Mouse (Mus musculus) CD4-positive, CD25-positive, alpha-beta regulatory T cell, adult 2 months (primary cell): ENCODE measurements around the gene Sod2.
A peak's percentile ranks its signal among the peaks of the same experiment; 100 is the strongest.
"Not testable (repeated sequence)": the region's sequence is repeated elsewhere in the genome, so short reads cannot be mapped to it uniquely, and the experiment has no call there.

Experiments
- DNase-seq: peaks from one replicate; pipeline ENCODE4 v3.0.0-alpha.2; 2012; ENCODE audit warnings: low read depth, low spot score

Sod2 gene

GRCm38 (mm10) chr17:13009887-13010286 lies 3.2 kb downstream of the Sod2 start:
- peak; percentile 73 for DNase-seq

GRCm38 (mm10) chr17:13013316-13013715 lies 6.7 kb downstream of the Sod2 start:
- no peak for DNase-seq

GRCm38 (mm10) chr17:13036627-13037192 lies 30.1 kb downstream of the Sod2 start:
- DNase-seq, result not testable (repeated sequence)

- DNase-seq, result peak; percentile 73
Measured at GRCm38 (mm10) chr17:13043846-13044673, 37.4 kb downstream of the Sod2 start.

- DNase-seq, result not testable (repeated sequence)
Measured at GRCm38 (mm10) chr17:13052124-13052813, 45.6 kb downstream of the Sod2 start, which contains the start of gene Gpr31b. Gpr31b (minus strand) TSS chr17:13052296.

GRCm38 (mm10) chr17:13060804-13061203 lies 54.2 kb downstream of the Sod2 start, which contains the start of gene Tcp10b:
Tcp10b (plus strand) TSS chr17:13061104.
- not testable (repeated sequence) for DNase-seq

- DNase-seq, result not testable (repeated sequence)
Measured at GRCm38 (mm10) chr17:13062882-13063281, 56.2 kb downstream of the Sod2 start.

GRCm38 (mm10) chr17:13067864-13068385 lies 61.3 kb downstream of the Sod2 start:
- not testable (repeated sequence) for DNase-seq

- DNase-seq, result not testable (repeated sequence)
Measured at GRCm38 (mm10) chr17:13069227-13069626, 62.6 kb downstream of the Sod2 start.
